Mouse (Mus musculus): ENCODE data around the gene Shb.

- TF ChIP-seq EP300 (IDR thresholded peaks at IDR 0.05; ENCODE audit: low read length) (no peak), MXI1 (IDR thresholded peaks at IDR 0.05; ENCODE audit: low read depth, low read length) (no peak)
Measured at GRCm38 (mm10) chr4:45416314-45416713, 116.0 kb downstream of the Shb start.

Measured in CH12.LX (cell line).